Mouse (Mus musculus): Measurements from ENCODE around the gene Uba6.

Gene Uba6

DNA sequence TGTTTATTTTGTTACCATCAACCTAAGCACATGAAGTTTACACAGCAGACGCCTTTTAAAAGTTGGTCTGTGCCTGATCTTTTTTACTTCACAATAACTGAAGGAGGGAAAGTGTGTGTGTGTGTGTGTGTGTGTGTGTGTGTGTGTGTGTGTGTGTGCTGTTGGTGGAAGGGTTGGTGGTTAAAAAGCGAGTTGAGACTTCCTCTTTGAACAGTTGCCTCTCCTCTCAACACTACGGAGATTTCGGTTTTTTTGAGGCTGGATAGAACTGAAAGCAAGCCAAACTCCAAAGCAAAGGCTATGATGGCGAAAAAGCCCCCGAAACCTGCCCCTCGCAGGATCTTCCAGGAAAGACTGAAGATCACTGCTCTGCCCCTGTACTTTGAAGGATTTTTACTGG lies 101.1 kb downstream of the Uba6 start, which contains the start of gene Stap1:
Gene Stap1 (plus strand): TSS at position 209 of the 400 bp plus-strand sequence.
- DNase-seq, result peak; percentile 40

DNA sequence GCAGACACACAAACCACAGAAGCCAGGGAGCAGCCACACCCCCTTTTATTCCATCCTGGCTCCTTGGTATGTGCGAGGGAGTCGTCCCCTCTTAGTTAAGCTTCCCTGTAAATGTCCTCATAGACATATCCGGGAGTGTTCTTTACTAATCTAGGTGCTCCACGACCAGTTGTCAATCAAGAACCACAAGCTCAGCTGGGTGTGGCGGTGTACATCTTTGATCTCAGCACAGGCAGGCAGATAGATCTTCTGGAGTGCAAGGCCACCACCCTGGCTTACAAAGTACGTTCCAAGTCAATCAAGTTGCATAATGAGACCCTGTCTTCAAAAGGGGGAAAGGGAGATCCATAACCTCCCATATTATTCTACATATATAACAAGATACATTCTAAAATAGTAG lies 103.5 kb downstream of the Uba6 start:
- no peak for DNase-seq

- DNase-seq, result no peak
Observed at GRCm38 (mm10) chr5:86068451-86068850, 104.2 kb downstream of the Uba6 start.

- DNase-seq, result peak; percentile 97
Observed at GRCm38 (mm10) chr5:86066551-86066929, 106.1 kb downstream of the Uba6 start.

DNA sequence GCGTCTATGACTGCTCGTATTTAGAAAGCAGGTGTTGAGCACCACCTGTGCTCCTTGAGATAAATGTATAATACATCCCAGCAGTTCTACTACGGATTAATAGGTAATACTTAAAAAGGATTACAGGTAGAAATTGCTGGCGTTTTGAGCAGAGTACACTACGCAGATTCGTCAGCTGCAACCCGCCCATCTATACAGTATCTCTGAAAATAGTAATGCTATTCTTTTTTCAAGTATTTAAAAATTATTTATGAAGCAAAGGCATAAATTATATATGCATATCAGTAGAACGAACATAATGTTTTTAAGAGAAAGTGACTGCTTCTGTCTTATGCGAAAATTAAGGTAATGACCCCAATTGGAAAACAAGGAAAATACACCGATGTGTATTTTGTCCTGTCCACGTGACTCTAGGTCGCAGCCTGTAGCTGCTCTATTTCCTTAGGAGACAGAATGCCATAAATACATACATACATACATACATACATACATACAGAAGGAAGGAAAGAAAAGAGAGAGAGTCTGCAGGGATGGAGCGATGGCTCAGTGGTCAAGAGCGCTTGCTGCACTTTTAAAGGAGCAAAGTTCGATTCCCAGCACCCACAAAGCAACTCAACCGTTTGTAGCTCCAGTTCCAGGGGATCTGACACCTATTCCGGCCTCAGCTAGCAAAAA lies 106.6 kb downstream of the Uba6 start:
- DNase-seq, result no peak

DNA sequence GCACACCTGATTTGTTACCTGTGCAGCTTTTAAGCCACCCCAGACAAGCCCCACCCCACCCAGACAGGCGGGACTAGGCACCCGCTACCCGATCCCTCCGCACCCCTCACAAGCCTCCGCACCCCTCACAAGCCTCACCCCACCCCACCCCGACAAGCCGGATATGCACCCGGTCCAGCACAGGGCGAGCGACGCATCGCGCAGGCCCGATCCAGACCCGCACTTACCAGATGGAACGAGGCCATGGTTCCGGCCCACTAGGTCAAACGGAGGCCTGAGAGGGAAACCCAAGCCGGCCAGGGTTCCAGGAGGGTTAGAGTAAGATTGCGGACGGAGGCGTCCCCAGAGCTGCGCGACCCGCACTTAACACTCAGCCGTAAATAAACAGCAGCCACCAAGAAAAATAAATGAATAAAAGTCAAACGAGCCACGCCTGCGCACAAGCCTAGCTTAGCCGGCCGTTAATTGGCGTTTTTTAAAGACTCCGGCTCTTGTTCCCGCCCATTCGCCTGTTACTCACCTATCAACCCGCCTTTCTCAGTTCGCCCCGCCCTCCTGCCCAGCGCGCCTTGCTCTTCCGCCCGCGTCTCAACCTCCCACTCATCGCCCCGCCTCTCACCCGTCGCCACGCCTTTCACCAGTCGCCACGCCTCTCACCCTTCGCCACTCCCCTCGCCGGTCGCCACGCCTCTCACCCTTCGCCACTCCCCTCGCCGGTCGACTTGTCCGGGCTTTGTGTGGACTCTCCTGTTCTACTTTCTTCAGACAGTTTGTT lies 107.3 kb downstream of the Uba6 start, which contains the start of gene Cenpc1:
Gene Cenpc1 (minus strand): TSS at position 483 of the 775 bp plus-strand sequence.
- DNase-seq, result peak; percentile 98

DNA sequence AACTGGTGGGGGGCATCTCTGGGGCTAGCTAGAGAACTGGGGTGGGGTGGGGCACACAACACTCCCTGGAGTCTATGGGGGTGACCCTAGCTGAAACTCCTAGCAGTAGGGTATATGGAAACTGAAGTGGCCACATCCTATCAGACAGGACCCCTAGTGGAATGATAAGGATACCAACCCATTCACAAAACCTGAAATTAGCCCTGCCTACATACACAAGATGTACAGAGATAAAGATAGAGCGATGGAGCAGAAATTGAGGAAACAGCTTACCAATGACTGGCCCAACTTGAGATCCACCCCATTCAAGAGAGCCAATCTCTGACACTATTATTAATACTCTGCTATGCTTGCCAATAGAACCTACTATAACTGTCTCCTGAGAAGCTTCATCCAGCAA lies 109.1 kb downstream of the Uba6 start:
- DNase-seq, result no peak

All from lung, postnatal 36 days (tissue).